Mouse (Mus musculus) left cerebral cortex, postnatal 36 days (tissue): ENCODE data around the gene Neurod6. TPM values are rescaled to one million over a fixed set of nuclear protein-coding genes. Genes with fewer than 3 reads are reported as not detected.

ENCODE experiments used
- DNase-seq, 2 experiments: peaks; one replicate each; pipeline ENCODE4 v3.0.0; 2021 to 2022; ENCODE audit warnings: low spot score in 2 of 2, mixed read lengths in 1 of 2
- intact Hi-C: fragments of 180-260 bp; cut with DNase I; formaldehyde crosslinking; loops from one replicate; pipeline ENCODE4 v1.15.1; 2025
- total RNA-seq, 2 experiments: library from RNA; stranded (reverse); gene quantifications; 2 replicates each; pipeline ENCODE4 v1.2.3; 2021

The Neurod6 gene
- total RNA-seq, 2 experiments from 2014 or later: 47.3 to 55.7 TPM

DNA sequence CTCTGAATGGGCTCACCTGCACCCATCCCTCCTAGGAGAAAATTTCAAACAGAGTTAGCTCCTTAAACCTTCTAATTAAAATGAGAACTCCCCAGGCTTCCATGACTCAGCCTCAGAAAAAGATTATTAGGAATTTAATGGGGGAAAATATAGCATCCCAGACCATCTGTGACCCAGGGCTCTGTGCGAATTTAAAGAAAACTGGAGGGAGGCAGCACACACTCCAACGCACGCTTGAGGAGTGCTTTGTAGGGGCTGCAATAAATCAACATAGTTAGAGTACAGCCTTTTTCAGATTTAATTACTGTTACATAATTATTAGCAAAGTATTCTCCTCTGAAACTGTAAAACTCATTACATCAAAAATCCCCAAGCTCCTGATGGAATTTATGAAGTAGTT is 32.2 kb downstream of the Neurod6 start:
- intact Hi-C loops: no loop called here
- DNase-seq: no peak

DNA sequence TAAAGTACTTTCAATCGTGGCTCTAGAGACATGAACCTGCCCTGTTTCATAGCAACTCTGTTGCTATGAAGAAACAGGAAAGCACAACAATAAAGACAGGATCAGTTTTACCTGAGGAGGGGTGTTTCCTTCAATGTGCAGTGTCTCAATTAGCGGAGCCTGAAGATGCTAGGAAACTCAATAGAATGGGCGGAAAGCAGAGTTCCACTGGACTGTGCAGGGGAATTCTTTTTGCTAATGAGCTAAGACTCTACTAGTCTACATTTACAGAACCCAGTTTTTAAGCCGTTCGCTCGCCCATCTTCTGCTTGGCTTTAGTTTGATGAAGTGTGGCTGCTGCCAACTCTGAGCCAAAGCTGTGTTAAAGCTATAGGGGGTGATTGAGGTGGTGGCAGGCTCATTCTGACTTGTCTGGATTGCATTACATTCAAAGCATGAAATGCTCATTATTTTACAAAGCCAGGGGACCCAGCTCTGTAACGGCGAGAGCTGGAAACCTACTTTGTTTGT is 33.2 kb downstream of the Neurod6 start:
- DNase-seq: no peak
- intact Hi-C loops: no loop called here

DNA sequence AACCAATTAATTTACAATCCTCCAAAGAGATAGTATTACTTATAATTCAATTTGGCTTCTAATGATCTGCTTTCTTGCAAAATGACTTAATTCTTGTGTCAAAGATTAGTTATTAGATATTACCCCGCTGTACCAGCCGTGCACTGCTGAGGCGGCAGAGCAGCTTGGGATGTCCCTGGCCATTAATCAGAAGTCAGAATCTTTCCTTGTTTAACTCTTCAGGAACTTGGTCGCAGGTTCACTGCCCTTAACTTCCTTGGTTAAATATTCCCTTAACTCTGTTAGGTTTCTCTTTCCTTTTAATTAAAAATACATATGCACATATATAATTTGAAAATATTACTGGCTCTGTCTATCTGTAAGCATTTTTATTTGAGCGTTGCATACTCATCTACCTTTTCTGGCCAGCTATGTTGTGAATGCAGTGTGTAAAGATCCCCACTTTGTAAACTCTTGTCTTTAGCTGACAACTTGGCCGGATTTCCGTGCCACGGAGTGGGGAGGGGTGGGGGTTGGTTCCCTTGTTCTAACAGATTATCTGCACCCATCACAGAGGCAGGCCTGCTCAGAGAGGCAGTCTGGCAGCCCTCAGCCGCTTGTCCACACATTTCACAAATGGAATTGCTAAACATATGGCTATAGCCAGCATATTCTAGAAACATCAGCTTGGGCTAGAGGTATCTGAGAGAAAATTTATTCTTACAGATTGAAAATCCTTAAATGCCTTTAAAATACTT is 34.1 kb downstream of the Neurod6 start:
- DNase-seq: peak; percentile 17 to 30
- intact Hi-C loops: no loop called here

DNA sequence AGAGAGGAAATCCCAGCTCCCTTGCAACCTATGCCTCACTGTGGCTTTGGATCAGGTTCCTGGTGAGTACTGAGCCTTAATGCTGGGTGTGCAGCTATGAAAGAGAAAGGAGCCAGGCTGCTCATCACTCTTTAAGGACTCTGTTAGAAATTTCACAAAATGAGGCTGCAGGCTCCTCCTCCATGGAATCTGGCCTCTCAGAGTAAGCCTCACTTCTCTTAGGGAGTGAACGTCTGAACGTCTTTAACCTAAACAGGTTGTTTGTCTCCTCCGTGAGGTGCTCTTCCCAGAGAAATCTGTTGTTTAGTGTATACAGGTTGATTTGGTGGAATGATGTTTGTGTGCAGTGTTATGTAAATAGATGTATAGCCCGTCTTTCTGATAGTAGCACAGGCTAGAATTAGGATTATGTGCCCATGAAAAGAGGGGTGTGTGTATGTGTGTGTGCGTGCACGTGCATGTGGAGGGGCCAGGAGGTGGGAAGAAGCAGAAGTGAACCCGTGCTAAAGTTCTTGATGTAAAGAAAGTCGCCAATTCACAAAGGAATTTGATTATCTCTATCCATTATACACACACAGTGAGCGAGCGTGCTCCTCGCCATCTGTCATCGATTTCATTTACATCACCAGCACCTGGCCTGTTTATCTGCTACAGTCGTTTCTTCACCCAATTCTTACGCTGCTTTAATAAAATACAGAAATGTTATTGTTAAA is 34.8 kb downstream of the Neurod6 start:
- intact Hi-C loops: no loop called here
- no peak for DNase-seq

DNA sequence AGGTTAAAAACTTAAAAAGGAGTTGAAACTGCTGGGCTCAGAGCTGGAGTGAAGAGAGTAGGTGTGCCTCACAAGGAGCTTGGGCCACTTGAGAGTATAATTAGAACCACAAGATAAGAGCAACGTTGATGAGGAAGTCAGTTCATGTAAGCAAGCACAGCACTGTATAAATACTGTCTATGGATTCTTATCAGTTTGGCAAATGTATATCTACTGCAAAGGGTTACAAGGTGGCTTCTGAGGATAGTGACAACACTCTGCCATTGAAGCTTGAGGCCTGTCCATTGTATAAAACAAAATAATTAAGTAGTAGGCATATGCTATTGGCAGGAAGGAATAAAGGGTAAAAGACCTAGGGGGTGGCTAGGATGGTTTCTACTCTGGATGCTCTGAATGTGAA is 46.4 kb downstream of the Neurod6 start:
- intact Hi-C loops: no loop called here
- no peak for DNase-seq

Other genes starting within 250 kb of the Neurod6 start
- 100 to 1,000 TPM; 110 to 124 TPM for gene Adcyap1r1, start 229.3 kb downstream of the Neurod6 start, total RNA-seq
- gene Itprid1, start 155.6 kb upstream of the Neurod6 start, total RNA-seq: 1 to 10 TPM; 1.2 to 2.1 TPM